Mouse (Mus musculus) midbrain, embryonic 13.5 days (tissue): ENCODE data around the gene Fbxw14. TPM values are rescaled to one million over a fixed set of nuclear protein-coding genes. Genes with fewer than 3 reads are reported as not detected.
"Not testable (repeated sequence)": the region's sequence is repeated elsewhere in the genome, so short reads cannot be mapped to it uniquely, and the experiment has no call there.

Experiments
- ATAC-seq: fragments of 200-750 bp; cut with Nextera tagmentation; 2 replicates; pipeline ENCODE4 v1.8.0; 2017; ENCODE audit warnings: mild to moderate bottlenecking, moderate TSS enrichment, moderate library complexity
- H3K27ac ChIP-seq: fragments of 300-500 bp; sonication (generic); 2 replicates; pipeline ENCODE4 v1.5.1; 2015; ENCODE audit warnings: inconsistent platforms, mild to moderate bottlenecking, moderate library complexity
- H3K27me3 ChIP-seq: fragments of 300-500 bp; sonication (generic); 2 replicates; pipeline ENCODE4 v1.6.1; 2015; ENCODE audit warnings: mild to moderate bottlenecking, inconsistent platforms
- H3K36me3 ChIP-seq: fragments of 300-500 bp; sonication (generic); 2 replicates; pipeline ENCODE4 v1.6.1; 2015; ENCODE audit warnings: mild to moderate bottlenecking, inconsistent platforms
- H3K4me1 ChIP-seq: fragments of 300-500 bp; sonication (generic); replicated peaks from 2 replicates; pipeline ENCODE4 v1.6.1; 2015; ENCODE audit warnings: inconsistent platforms
- H3K4me2 ChIP-seq: fragments of 300-500 bp; sonication (generic); replicated peaks from 2 replicates; pipeline ENCODE4 v1.6.1; 2015; ENCODE audit warnings: moderate library complexity, mild to moderate bottlenecking, inconsistent platforms
- H3K4me3 ChIP-seq: fragments of 300-500 bp; sonication (generic); replicated peaks from 2 replicates; pipeline ENCODE4 v1.5.1; 2015; ENCODE audit warnings: mild to moderate bottlenecking, inconsistent platforms
- H3K9ac ChIP-seq: fragments of 300-500 bp; sonication (generic); replicated peaks from 2 replicates; pipeline ENCODE4 v1.6.1; 2015; ENCODE audit warnings: mild to moderate bottlenecking, inconsistent platforms
- H3K9me3 ChIP-seq: fragments of 300-500 bp; sonication (generic); 2 replicates; pipeline ENCODE4 v1.6.1; 2016; ENCODE audit warnings: mild to moderate bottlenecking, inconsistent platforms
- WGBS: fragments of 180-500 bp; shearing (Covaris S2); methylation state at CpG from one replicate; pipeline ENCODE4 v1.1.7; 2015; 5-methylcytosine and 5-hydroxymethylcytosine counted together
- polyA plus RNA-seq: library from polyadenylated mRNA; unstranded; fragments of >200 nt; fragmentation: Nextera tagmentation; extraction: Ambion mirVana; gene quantifications from 2 replicates; pipeline ENCODE4 v1.2.1, GENCODE M21; 2015

Fbxw14 gene
- polyA plus RNA-seq: not detected in 2 replicates

GRCm38 (mm10) chr9:109287576-109287975 lies at the start of gene Fbxw14:
Fbxw14 (minus strand) TSS chr9:109287676.
- not testable (repeated sequence) for H3K4me3 ChIP-seq, ATAC-seq
- WGBS: 100% methylated on average over 1 of the region's 1 CpGs

DNA sequence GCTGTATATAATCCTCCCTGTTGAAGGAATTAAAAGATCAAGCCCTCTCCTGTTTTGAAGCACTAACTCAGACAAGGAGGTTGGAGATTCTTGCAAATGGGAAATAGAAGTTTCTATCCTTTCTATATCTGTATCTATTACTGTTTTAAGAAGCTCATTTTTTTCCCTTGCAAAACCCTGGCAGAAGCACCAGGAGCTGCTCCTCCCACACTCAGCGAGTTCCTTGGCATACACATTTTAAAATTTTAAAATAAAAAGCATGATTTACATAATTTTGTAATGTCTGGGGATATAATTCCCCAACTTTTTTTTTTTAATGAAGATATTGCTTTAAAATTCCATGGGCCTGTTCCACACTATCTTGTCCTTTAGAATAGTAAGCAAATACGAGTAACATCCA lies 24.4 kb downstream of the Fbxw14 start:
- Histone ChIP-seq H3K27me3 (no peaks in the 10 kb centered on the region), H3K9ac (no peak overlapping the region), H3K36me3 (no peaks in the 10 kb centered on the region), H3K4me3 (no peak overlapping the region), H3K9me3 (peaks cover 2% of the 10 kb centered on the region; the same call in 1 of the 2 replicates), H3K4me2 (no peak overlapping the region), H3K27ac (no peak overlapping the region), H3K4me1 (no peaks in the 10 kb centered on the region)
- 81% methylated on average over 2 of the region's 2 CpGs for WGBS
- ATAC-seq: no peak

More at GRCm38 (mm10) chr9:109287576-109287975, at the start of gene Fbxw14:
- H3K9me3 ChIP-seq, H3K36me3 ChIP-seq, H3K27ac ChIP-seq, H3K27me3 ChIP-seq, H3K9ac ChIP-seq, H3K4me2 ChIP-seq, H3K4me1 ChIP-seq: not testable (repeated sequence)

DNA sequence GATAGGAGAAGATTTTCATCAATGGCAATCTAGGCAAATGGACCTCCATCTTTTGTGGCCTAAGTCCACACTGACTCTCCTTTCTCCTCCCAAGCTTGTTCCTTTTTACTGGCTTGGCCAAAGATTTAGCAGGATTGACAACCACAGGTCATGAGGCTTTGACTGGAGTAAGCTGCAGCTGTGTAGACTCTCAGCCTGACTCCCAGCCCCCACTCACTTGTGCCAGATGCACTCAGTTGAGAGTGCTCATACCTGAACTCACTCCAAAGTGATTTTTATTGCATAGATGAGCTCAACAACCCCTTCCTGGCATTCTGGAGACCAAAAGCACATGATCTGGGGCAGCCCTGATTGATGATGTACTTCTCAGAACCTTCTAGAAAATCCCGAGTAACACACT lies 52.8 kb downstream of the Fbxw14 start, which contains the start of gene Fbxw20:
Fbxw20 (minus strand) TSS at position 101 of the 400 bp plus-strand sequence.
- H3K9ac ChIP-seq: no peak within 1 kb of the TSS
- WGBS: 92% methylated on average over 1 of the region's 1 CpGs
- H3K36me3 ChIP-seq: no peaks in the 10 kb centered on the region
- H3K27me3 ChIP-seq: no peaks in the 10 kb centered on the region
- no peaks in the 10 kb centered on the region for H3K9me3 ChIP-seq
- H3K4me3 ChIP-seq: no peak within 1 kb of the TSS
- ATAC-seq: no peak
- H3K27ac ChIP-seq: no peak within 1 kb of the TSS
- no peak within 1 kb of the TSS for H3K4me2 ChIP-seq
- no peaks in the 10 kb centered on the region for H3K4me1 ChIP-seq

Other genes with a start within 250 kb of the Fbxw14 start
- 43.7 and 44.3 TPM in 2 replicates for gene Shisa5, start 249.1 kb downstream of the Fbxw14 start, polyA plus RNA-seq
- 13.6 and 14.5 TPM in 2 replicates for gene Trex1, start 227.9 kb downstream of the Fbxw14 start, polyA plus RNA-seq
- gene Atrip, start 213.6 kb downstream of the Fbxw14 start, polyA plus RNA-seq: 31.0 and 31.7 TPM in 2 replicates
- 12.8 and 14.6 TPM in 2 replicates for gene Ccdc51, start 205.2 kb downstream of the Fbxw14 start, polyA plus RNA-seq
- 724 and 757 TPM in 2 replicates for gene Tma7, start 205.1 kb downstream of the Fbxw14 start, polyA plus RNA-seq
- gene Plxnb1, start 192.3 kb downstream of the Fbxw14 start, polyA plus RNA-seq: 28.2 and 33.3 TPM in 2 replicates
- not detected in 2 replicates for gene Fbxw21, start 125.6 kb downstream of the Fbxw14 start, polyA plus RNA-seq
- not detected in 2 replicates for gene Fbxw13, start 91.7 kb downstream of the Fbxw14 start, polyA plus RNA-seq
- not detected in 2 replicates for gene Fbxw20, start 52.9 kb downstream of the Fbxw14 start, polyA plus RNA-seq
- not detected in 2 replicates for gene Fbxw28, start 52.0 kb upstream of the Fbxw14 start, polyA plus RNA-seq
- not detected in 2 replicates for gene Fbxw22, start 116.6 kb upstream of the Fbxw14 start, polyA plus RNA-seq
- gene Fbxw16, start 161.5 kb upstream of the Fbxw14 start, polyA plus RNA-seq: not detected in 2 replicates
- gene Fbxw19, start 208.2 kb upstream of the Fbxw14 start, polyA plus RNA-seq: not detected in 2 replicates